Mouse (Mus musculus) adrenal gland, postnatal 36 days (tissue): ENCODE results near the gene 1700008O03Rik. TPM values are rescaled to one million over a fixed set of nuclear protein-coding genes. Genes with fewer than 3 reads are reported as not detected.

Source experiments
- DNase-seq, 2 experiments: peaks; one replicate each; pipeline ENCODE4 v3.0.0; 2021; ENCODE audit warnings: mixed read lengths in 1 of 2
- long read RNA-seq, 2 experiments: library from polyadenylated mRNA; stranded (forward); transcript quantifications; one replicate each; pipeline ENCODE4 v2.0.0; 2021; ENCODE audit warnings: borderline sequencing depth in 2 of 2
- total RNA-seq, 2 experiments: library from RNA; stranded (reverse); gene quantifications; 2 replicates each; pipeline ENCODE4 v1.2.3; 2021

Gene 1700008O03Rik
- under 1 TPM; 0.63 to 0.99 TPM for total RNA-seq
- long read RNA-seq, experiment 1, partial matches to known transcripts, result 0 of 1 reads
- long read RNA-seq, experiment 1, other reads (novel, unspliced or antisense), result 1 of 1 reads
- long read RNA-seq, experiment 2, result 0 reads

GRCm38 (mm10) chr7:44385720-44386119 lies at the start of gene 1700008O03Rik:
TSS of gene 1700008O03Rik (minus strand) at chr7:44385820.
- DNase-seq, result no peak

DNA sequence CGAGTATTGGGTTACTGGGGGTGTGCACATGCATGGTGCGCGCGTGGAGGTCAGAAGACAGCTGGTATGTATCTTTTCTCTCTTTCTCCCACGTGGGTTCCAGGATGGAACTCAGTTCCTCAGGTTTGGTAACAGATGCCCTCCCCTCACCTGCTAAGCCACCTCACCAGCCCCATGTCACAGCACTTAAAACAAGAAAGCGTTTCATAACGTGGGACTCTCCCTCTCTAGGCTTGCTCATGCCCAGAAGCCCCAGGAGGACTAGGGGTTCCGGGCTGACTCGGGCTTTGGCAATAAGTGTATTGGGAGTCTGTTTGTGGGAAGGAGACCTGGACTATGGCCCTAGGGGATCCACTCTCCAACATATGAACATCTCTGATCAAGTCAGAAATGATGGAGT lies 48.5 kb upstream of the 1700008O03Rik start:
- no peak for DNase-seq

GRCm38 (mm10) chr7:44433371-44433770 lies 47.8 kb upstream of the 1700008O03Rik start:
- DNase-seq, result no peak

DNA sequence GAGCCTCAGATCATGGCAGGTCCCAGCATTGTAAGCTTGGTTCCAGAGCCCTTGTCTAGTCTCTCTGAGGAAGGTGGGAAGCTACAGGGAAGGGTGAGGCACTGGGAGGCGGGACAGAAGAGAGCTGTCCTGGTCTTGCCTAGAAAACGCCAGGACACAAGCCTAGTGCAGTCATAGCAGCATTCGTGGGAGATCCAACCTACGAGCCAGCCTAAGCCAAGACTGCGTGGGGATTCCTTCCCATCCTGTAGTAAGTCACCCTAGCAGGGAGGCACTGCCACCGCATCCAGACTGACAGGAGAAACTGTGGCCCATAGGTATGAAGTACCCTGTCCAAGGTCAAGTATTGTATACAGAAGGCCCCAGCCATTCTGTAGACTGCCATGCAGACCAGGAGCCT lies 46.9 kb upstream of the 1700008O03Rik start:
- no peak for DNase-seq

DNA sequence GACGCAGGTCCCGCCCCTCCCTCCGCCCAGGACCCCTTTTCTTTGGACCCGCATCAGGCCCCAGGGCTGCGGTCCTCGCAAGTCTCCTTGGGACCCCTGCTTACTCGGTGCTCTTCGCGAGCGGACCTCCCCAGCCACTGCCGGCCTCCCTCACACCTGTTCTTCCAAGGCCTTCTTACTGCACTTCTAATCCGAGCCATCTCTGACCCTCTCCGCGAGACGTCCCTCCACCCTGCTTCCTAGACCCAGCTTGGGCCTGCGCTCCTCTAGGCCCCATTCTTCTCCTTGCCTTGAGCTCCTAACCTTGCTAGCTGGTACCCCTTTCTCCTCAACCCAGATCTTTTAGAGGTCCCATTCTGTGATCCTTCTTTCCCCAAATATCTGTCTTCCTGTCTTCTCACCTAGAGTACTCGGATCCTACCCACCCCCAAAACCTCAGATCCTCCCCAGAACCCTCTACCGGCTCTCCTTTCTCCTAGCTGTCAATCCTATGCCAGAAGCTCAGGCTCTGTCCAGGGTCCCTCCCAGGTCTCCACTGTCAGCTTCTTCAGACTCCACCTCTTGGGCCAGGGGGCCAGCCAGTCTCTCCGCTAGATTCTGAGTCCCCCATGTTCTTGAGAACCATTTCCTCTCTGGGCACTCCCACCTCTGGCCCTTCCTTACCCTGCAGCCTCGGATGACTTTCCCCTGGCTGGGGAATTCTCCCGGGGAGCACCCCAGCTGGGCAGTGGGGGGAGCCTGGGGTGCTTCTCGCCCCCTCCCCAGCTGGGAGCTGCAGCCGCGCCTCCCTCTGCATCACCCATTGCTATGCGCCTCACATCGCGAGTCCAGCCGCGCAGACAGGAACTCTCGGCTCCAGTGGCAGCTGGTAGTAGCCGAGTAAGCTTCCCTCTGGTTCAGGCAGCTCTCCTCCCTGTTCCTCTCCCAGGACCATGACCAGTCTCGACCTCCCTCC lies 44.2 kb upstream of the 1700008O03Rik start:
- no peak for DNase-seq

DNA sequence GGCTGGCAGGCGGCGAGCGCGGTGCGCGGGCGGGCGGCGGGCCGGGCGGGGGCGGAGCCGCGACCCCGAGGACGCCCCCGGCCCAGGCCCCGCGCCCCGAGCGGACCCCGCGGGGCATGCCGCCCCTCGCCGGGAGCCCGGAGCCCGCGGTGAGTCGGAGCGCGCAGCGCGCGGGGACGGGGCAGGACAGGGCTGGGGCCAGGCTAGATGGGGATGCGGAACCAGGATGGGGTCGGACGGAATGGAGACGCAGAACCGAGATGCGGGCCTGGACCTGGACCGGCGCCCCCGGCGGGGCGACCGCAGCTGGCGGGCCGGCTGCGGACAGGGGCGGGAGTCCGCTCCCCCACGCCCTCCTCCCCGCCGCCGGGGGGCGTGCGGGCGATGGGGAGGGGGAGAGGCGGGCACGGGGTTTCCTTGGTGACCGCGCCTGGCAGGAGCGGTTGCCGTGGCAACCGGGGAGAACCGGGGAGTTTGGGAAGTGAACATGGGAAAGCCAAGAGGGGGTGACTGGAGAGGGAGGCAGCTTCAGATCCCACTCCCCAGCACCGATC lies 43.4 kb upstream of the 1700008O03Rik start, which contains the start of gene Lrrc4b:
Gene Lrrc4b (plus strand): TSS at position 51 of the 554 bp plus-strand sequence.
- DNase-seq, result no peak

DNA sequence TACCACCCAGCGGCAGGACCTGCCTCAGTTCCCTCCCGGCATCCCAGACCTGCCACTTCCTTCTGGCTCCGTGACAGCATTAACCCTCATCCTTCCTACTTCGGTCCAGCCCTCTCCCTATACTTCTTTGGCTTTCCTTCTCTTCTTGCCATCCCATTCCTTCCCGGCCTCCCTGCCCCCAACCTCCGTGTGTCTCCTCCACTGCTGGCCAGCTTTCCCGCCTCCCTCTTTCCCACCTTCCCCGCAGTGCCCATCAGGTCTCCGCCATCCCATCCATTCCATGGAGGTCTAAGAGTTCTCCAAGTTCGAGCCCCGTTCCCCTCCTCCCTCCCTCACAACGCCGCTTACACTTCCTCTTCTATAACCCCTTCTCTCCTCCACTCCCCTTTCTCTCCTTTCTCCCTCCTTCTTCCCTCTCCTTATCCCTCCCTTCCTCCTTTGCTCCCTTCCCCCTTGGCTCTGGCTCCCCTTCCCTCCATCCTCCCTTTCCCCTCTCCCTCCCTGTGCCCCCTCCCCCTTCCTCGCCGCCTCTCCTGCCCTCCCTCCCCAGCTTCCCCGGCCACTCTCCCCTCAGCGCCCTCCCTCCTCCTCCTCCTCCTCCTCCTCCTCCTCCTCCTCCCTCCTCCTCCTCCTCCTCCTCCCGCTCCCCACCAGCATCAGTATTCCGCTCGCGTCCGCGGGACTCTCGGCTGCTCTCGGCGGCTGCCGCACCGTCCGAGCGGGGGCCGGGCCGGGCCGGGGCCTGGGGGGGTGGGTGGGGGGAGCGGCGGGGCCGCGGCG lies 42.7 kb upstream of the 1700008O03Rik start:
- no peak for DNase-seq

DNA sequence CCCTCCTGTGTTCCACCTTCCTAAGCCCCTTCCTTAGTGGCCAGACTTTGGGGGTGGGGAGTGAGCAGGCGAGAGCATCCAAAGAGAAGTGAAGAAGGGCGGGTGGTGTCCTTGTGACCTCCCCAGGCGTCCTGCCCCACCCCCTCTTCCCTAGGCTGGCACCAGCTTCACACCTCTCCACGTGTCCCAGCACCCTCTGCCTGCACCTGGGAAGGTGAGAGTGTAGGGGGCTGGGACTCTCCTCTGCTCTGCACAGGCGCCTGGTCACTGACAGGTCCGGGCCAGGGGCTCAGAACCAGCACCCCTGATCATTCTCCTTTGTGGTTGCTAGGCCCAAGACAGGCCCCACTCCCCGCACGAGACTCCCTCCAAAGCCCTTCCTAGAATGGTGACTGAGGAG lies 42.0 kb upstream of the 1700008O03Rik start:
- DNase-seq, result no peak

DNA sequence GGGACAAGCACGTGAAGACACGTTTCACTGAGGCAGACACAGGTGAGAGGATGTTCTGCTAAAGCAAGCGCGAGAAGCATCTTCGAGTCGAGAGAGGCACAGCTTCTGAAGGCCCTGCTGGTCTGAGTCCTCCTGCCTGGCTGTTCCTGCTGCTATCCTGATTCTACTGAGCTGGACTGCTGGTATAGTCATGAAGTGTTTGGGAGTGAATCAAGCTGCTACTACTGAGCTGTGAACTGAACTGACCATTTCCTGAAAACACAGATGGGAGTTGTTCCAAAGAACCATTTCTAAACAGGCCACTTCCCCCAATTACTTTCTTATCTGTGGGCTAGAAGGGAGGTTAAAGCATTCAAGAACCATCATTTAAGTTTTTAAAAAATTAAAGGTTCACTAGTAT lies 27.7 kb upstream of the 1700008O03Rik start:
- DNase-seq, result no peak

DNA sequence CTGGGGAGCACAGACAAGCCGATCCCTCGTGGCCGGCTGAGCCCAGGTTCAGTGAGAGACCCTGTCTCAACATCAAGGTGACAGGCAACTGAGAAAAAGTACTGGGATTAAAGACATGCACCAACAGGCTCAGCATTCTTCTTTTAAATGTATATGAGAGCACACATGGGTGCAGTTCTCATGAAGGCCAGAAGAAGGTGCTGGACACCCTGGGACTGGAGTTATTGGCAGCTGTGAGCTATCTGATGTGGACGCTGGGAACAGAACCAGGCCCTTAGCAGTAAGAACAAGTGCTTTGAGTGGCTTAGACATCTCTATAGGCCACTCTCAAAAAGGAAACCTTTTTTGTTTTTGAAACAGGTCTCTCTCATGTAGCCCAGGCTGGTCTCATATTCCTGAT lies 25.5 kb upstream of the 1700008O03Rik start:
- no peak for DNase-seq

DNA sequence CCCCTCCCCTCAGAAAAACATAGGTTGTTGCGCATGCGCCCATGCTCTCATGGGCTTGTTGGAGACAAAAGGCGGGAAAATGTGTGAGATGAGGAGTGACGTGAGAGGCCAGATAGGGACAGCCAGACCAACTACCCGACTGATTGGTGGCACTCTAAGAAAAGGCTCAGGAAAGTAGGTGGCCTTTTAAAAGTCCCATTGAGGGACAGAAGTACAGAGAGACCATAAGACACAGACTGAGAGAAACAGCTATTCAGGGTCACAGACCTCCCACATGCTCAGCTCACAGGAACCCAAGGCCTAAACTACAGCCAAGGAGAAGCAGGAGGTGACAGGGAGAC lies 20.4 kb upstream of the 1700008O03Rik start:
- no peak for DNase-seq

DNA sequence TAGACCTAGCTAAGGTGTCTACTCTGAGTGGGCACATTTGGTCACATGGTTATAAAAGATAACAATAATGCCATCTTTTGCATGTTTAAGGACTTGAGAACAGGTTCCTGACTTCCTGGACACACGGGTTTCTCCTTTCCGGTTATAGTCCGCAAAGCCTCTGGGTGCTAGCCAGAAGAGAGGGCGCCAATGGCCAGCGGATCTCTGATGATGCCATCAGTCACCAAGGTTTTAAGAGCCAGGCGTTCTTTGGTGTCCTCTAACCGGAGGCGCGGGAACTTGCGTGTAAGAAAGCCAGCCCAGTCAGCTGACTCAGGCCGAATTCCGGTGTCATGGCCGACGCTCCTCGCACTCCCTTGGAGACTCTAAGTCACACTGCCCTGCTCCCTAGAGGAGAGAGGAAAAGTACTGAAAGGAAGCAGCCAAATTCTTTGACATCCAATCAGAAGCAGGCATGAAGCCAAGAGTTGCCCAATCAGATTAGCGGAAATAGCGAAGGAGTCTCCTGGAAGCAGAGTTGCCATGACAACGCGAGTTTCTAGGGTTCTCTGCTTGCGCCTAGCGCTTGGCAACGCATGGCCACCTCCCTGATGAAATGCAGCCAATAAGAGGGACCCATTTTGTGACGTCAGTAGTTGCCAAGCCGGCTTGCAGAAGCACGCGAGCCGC lies 19.9 kb upstream of the 1700008O03Rik start:
- peak; percentile 87 to 89 for DNase-seq

GRCm38 (mm10) chr7:44401673-44402072 lies 16.1 kb upstream of the 1700008O03Rik start:
- no peak for DNase-seq

- peak; percentile 50 to 58 for DNase-seq
Measured at GRCm38 (mm10) chr7:44398570-44398969, 12.9 kb upstream of the 1700008O03Rik start.

DNA sequence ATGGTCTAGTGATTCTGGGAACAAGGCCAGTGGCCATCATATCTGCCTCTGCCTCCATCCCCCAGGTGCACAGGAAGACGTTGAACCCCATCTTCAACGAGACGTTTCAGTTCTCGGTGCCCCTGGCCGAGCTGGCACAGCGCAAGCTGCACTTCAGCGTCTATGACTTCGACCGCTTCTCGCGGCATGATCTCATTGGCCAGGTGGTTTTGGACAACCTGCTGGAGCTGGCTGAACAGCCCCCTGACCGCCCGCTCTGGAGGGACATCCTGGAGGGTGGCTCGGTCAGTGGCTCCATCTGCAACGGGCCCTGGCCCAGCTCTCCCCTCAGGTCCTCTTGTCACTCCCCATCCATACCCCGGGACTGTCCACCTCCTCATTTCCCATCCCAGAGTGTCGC lies 7.7 kb upstream of the 1700008O03Rik start:
- DNase-seq, result no peak

- DNase-seq, result no peak
Measured at GRCm38 (mm10) chr7:44392341-44392740, 6.7 kb upstream of the 1700008O03Rik start.

DNA sequence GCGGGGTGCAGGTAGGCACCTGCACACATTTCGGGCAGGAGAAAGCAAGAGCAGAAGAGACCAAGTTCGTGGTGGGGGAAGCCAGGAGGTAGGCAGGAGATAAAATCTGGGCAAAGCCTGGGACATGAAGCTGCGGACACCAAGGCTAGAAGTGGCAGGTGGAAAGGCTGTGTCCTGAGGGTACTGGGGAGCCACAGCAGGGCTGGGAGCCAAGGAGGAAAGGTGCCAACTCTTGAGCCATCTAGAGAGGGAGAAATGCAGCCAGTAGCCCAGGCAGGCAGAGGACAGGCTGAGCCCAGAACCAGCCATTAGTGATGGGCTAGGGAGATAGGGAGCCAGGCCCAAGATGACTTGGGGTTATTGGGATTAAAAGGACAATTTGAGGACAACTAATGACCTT lies 6.2 kb upstream of the 1700008O03Rik start:
- DNase-seq, result peak in 1 of 2 experiments; percentile 32

GRCm38 (mm10) chr7:44384716-44385059 lies 932 bp downstream of the 1700008O03Rik start:
- DNase-seq, result no peak

GRCm38 (mm10) chr7:44383980-44384715 lies 1.5 kb downstream of the 1700008O03Rik start, which contains the start of gene Syt3:
TSS of gene Syt3 (plus strand) at chr7:44384102.
- peak; percentile 69 to 83 for DNase-seq

GRCm38 (mm10) chr7:44382541-44382940 lies 3.1 kb downstream of the 1700008O03Rik start:
- DNase-seq, result no peak

DNA sequence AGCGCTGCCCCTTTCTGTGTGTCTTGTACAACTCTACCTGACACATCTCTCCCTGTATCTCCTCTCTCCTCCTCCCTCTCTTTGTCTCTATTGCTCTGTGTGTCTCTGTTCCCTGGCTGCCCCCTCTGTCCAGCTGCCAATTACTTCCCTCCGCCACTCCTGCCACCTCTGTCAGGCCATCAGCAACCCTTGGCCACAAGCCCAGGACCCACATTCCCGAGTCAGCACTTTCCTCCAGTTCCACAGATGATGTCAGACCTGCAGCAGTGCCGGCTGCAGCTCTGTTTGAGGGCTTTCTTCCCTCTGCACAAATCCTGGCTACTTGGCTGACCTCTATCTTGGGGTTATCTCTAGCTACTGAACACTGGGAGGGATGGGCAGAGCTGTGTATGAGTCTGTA lies 7.3 kb downstream of the 1700008O03Rik start:
- DNase-seq, result peak; percentile 37 to 44
